Mouse (Mus musculus) lung, embryonic 16.5 days (tissue): ENCODE measurements at regions not wholly inside any gene's neighbourhood (a gene's known extent, or its start where the extent isn't known, plus 50 kb on each side); places are given as distances from the start of the nearest gene placed in this dataset.

Experiments
- ATAC-seq: fragments of 200-750 bp; cut with Nextera tagmentation; 2 replicates; pipeline ENCODE4 v1.8.0; 2017; ENCODE audit warnings: low read depth, mild to moderate bottlenecking, moderate library complexity
- H3K27ac ChIP-seq: fragments of 300-500 bp; sonication (generic); 2 replicates; pipeline ENCODE4 v1.5.1; 2014; ENCODE audit warnings: mild to moderate bottlenecking, control low read depth, low read length
- H3K27me3 ChIP-seq: fragments of 300-500 bp; sonication (generic); 2 replicates; pipeline ENCODE4 v1.6.1; 2014; ENCODE audit warnings: low read depth, low read length, mixed read lengths; ENCODE audit not compliant: control insufficient read depth, insufficient read depth
- H3K36me3 ChIP-seq: fragments of 300-500 bp; sonication (generic); 2 replicates; pipeline ENCODE4 v1.6.1; 2014; ENCODE audit warnings: low read length; ENCODE audit not compliant: control insufficient read depth, insufficient read depth
- H3K4me1 ChIP-seq: fragments of 300-500 bp; sonication (generic); replicated peaks from 2 replicates; pipeline ENCODE4 v1.6.1; 2014; ENCODE audit warnings: low read length, mixed read lengths; ENCODE audit not compliant: control insufficient read depth, insufficient read depth
- H3K4me2 ChIP-seq: fragments of 300-500 bp; sonication (generic); 2 replicates; pipeline ENCODE4 v1.6.1; 2014; ENCODE audit warnings: low read depth, low read length, control low read depth
- H3K4me3 ChIP-seq: fragments of 300-500 bp; sonication (generic); 2 replicates; pipeline ENCODE4 v1.5.1; 2014; ENCODE audit warnings: mild to moderate bottlenecking, low read length, control low read depth
- H3K9ac ChIP-seq: fragments of 300-500 bp; sonication (generic); 2 replicates; pipeline ENCODE4 v1.6.1; 2014; ENCODE audit warnings: low read length, control low read depth
- H3K9me3 ChIP-seq: fragments of 300-500 bp; sonication (generic); 2 replicates; pipeline ENCODE4 v1.6.1; 2016; ENCODE audit warnings: low read length; ENCODE audit not compliant: control insufficient read depth
- WGBS: fragments of 180-500 bp; shearing (Covaris S2); extraction: QIAGEN DNeasy Blood & Tissue Kit; methylation state at CpG from one replicate; pipeline ENCODE4 v1.1.7; 2014; 5-methylcytosine and 5-hydroxymethylcytosine counted together

GRCm38 (mm10) chr6:61073267-61073666, 106.9 kb upstream of the Ccser1 start:
- H3K9ac ChIP-seq = no peak overlapping the region
- WGBS = 68% methylated on average over 3 of the region's 3 CpGs
- no peak overlapping the region for H3K27ac ChIP-seq
- no peak overlapping the region for H3K4me3 ChIP-seq
- H3K4me1 ChIP-seq = 0 out of 2 replicates have a peak, but pooled peaks cover under 1% of the 10 kb centered on the region
- H3K36me3 ChIP-seq = no peaks in the 10 kb centered on the region
- no peaks in the 10 kb centered on the region for H3K27me3 ChIP-seq
- no peak overlapping the region for H3K4me2 ChIP-seq
- H3K9me3 ChIP-seq = no peaks in the 10 kb centered on the region
- no peak for ATAC-seq

GRCm38 (mm10) chr6:61073794-61074193, 106.3 kb upstream of the Ccser1 start:
- H3K4me2 ChIP-seq = no peak overlapping the region
- H3K4me1 ChIP-seq = no peaks in the 10 kb centered on the region
- no peak overlapping the region for H3K9ac ChIP-seq
- H3K9me3 ChIP-seq = no peaks in the 10 kb centered on the region
- no peak for ATAC-seq
- H3K27me3 ChIP-seq = no peaks in the 10 kb centered on the region
- no peaks in the 10 kb centered on the region for H3K36me3 ChIP-seq
- H3K27ac ChIP-seq = no peak overlapping the region
- H3K4me3 ChIP-seq = no peak overlapping the region
- WGBS = 87% methylated on average over 2 of the region's 2 CpGs

- Histone ChIP-seq H3K9ac (no peak overlapping the region), H3K4me1 (no peaks in the 10 kb centered on the region), H3K4me2 (no peak overlapping the region), H3K27ac (no peak overlapping the region), H3K4me3 (no peak overlapping the region), H3K36me3 (no peaks in the 10 kb centered on the region), H3K27me3 (no peaks in the 10 kb centered on the region), H3K9me3 (no peaks in the 10 kb centered on the region)
- 85% methylated on average over 3 of the region's 3 CpGs for WGBS
- ATAC-seq = no peak
Measured at GRCm38 (mm10) chr6:61074700-61075099, 105.4 kb upstream of the Ccser1 start.

- H3K4me2 ChIP-seq = no peak overlapping the region
- H3K4me3 ChIP-seq = no peak overlapping the region
- ATAC-seq = no peak
- no peak overlapping the region for H3K9ac ChIP-seq
- H3K4me1 ChIP-seq = no peaks in the 10 kb centered on the region
- no peaks in the 10 kb centered on the region for H3K27me3 ChIP-seq
- WGBS = 68% methylated on average over 3 of the region's 3 CpGs
- no peaks in the 10 kb centered on the region for H3K9me3 ChIP-seq
- H3K36me3 ChIP-seq = no peaks in the 10 kb centered on the region
- no peak overlapping the region for H3K27ac ChIP-seq
Measured at GRCm38 (mm10) chr6:61078559-61078958, 101.6 kb upstream of the Ccser1 start.

GRCm38 (mm10) chr6:61080661-61081060, 99.5 kb upstream of the Ccser1 start:
- no peak for ATAC-seq
- 77% methylated on average over 5 of the region's 5 CpGs for WGBS

GRCm38 (mm10) chr6:61083346-61083745, 96.8 kb upstream of the Ccser1 start:
- Histone ChIP-seq H3K36me3 (no peaks in the 10 kb centered on the region), H3K9me3 (no peaks in the 10 kb centered on the region), H3K27me3 (no peaks in the 10 kb centered on the region), H3K4me1 (no peaks in the 10 kb centered on the region), H3K4me2 (no peak overlapping the region), H3K9ac (no peak overlapping the region), H3K4me3 (no peak overlapping the region), H3K27ac (no peak overlapping the region)
- 50% methylated on average over 3 of the region's 3 CpGs for WGBS
- ATAC-seq = no peak

More at GRCm38 (mm10) chr6:61080661-61081060, 99.5 kb upstream of the Ccser1 start:
- Histone ChIP-seq H3K27me3 (no peaks in the 10 kb centered on the region), H3K4me3 (no peak overlapping the region), H3K9ac (no peak overlapping the region), H3K36me3 (no peaks in the 10 kb centered on the region), H3K4me1 (no peaks in the 10 kb centered on the region), H3K27ac (no peak overlapping the region), H3K9me3 (no peaks in the 10 kb centered on the region), H3K4me2 (no peak overlapping the region)

GRCm38 (mm10) chr6:61099348-61099981, 80.7 kb upstream of the Ccser1 start:
- Histone ChIP-seq H3K27ac (no peak overlapping the region), H3K9me3 (no peaks in the 10 kb centered on the region), H3K36me3 (no peaks in the 10 kb centered on the region), H3K4me1 (no peaks in the 10 kb centered on the region), H3K4me2 (no peak overlapping the region), H3K27me3 (no peaks in the 10 kb centered on the region), H3K9ac (no peak overlapping the region), H3K4me3 (no peak overlapping the region)
- WGBS = 84% methylated on average over 9 of the region's 9 CpGs
- ATAC-seq = no peak

- Histone ChIP-seq H3K27me3 (no peaks in the 10 kb centered on the region), H3K9ac (no peak overlapping the region), H3K36me3 (no peaks in the 10 kb centered on the region), H3K4me1 (no peaks in the 10 kb centered on the region), H3K4me3 (no peak overlapping the region), H3K27ac (no peak overlapping the region), H3K4me2 (no peak overlapping the region), H3K9me3 (no peaks in the 10 kb centered on the region)
- WGBS = 46% methylated on average over 3 of the region's 3 CpGs
- no peak for ATAC-seq
Measured at GRCm38 (mm10) chr6:61099982-61100365, 80.2 kb upstream of the Ccser1 start.

GRCm38 (mm10) chr6:61101972-61102371, 78.2 kb upstream of the Ccser1 start:
- Histone ChIP-seq H3K9ac (no peak overlapping the region), H3K4me2 (no peak overlapping the region), H3K4me1 (no peaks in the 10 kb centered on the region), H3K36me3 (no peaks in the 10 kb centered on the region), H3K27me3 (no peaks in the 10 kb centered on the region), H3K27ac (no peak overlapping the region), H3K4me3 (no peak overlapping the region), H3K9me3 (no peaks in the 10 kb centered on the region)
- 66% methylated on average over 6 of the region's 6 CpGs for WGBS
- ATAC-seq = no peak
